Mouse (Mus musculus) olfactory bulb, adult 2 months (tissue): ENCODE measurements around the gene Gpsm3. TPM values are rescaled to one million over a fixed set of nuclear protein-coding genes. Genes with fewer than 3 reads are reported as not detected.

ENCODE experiments used
- H3K27ac ChIP-seq: fragments of 200-500 bp; 2 replicates; pipeline ENCODE4 v1.5.1; 2012; ENCODE audit warnings: low read depth, low read length; ENCODE audit not compliant: insufficient read depth
- H3K4me1 ChIP-seq: fragments of 200-500 bp; 2 replicates; pipeline ENCODE4 v1.6.1; 2012; ENCODE audit warnings: low read length; ENCODE audit not compliant: control insufficient read depth, insufficient read depth
- H3K4me3 ChIP-seq: fragments of 200-500 bp; 2 replicates; pipeline ENCODE4 v1.5.1; 2012; ENCODE audit warnings: mild to moderate bottlenecking, low read depth, low read length, moderate library complexity; ENCODE audit not compliant: insufficient read depth
- CTCF ChIP-seq: fragments of 200-500 bp; IDR thresholded peaks from 2 replicates; pipeline ENCODE4 v1.5.1; 2012; ENCODE audit warnings: low read depth, mild to moderate bottlenecking, low read length, moderate library complexity; ENCODE audit not compliant: insufficient read depth
- POLR2A ChIP-seq: fragments of 200-500 bp; IDR thresholded peaks from 2 replicates; pipeline ENCODE4 v1.6.1; 2012; ENCODE audit warnings: mild to moderate bottlenecking, low read depth, low read length, moderate library complexity; ENCODE audit not compliant: insufficient read depth
- WGBS: fragments of 180-500 bp; shearing (Covaris S2); methylation state at CpG from one replicate; pipeline ENCODE4 v1.1.7; 2018; 5-methylcytosine and 5-hydroxymethylcytosine counted together
- polyA plus RNA-seq: library from polyadenylated mRNA; stranded (reverse); fragments of >200 nt; gene quantifications from 2 replicates; pipeline ENCODE4 v1.2.4, GENCODE M21; 2012; ENCODE audit warnings: low replicate concordance; ENCODE audit not compliant: missing spikeins, insufficient read depth, insufficient read length

Gene Gpsm3
- polyA plus RNA-seq, 1 experiment, result not detected

DNA sequence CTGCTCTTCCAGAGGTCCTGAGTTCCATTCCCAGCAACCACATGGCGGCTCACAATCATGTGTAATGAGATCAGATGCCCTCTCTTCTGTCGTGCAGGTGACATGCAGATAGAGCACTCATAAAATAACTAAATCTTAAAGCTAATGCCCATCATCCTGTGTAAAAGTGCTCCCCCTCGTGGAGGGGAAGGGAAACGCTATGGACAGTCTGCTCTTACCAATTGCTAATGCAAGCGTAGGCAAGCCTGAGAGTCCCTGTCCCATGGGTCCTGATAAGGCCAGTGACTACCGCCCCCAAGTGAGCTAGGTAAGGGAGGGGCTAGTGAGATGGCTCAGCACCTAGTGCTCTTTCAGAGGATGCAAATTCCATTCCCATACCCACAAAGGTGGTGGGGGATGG lies 29.4 kb downstream of the Gpsm3 start:
- 21% methylated on average over 6 of the region's 6 CpGs for WGBS
- H3K27ac ChIP-seq, result no peak overlapping the region

DNA sequence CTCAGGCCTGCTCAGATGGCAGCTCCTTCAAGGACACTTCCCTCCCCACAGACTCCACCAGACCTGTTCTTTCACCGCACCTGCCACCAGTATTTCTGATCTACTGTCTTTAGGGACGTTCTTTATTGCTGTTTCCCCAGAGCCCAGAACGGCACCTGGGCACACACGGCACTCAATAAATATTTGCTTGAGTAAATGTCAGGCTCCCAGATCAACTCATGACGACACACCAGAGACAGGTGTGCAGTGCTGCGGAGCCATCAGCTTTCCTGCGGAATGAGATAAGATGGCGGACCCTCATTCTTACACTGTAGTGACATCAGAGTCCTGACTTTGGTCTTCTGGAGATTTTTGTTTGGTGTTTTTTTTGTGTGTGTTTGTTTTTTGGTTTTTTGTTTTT lies 31.4 kb downstream of the Gpsm3 start:
- H3K4me3 ChIP-seq, result no peak overlapping the region
- H3K4me1 ChIP-seq, result peaks cover 8% of the 10 kb centered on the region; the same call in 1 of the 2 replicates
- WGBS, result 93% methylated on average over 8 of the region's 8 CpGs
- TF ChIP-seq POLR2A, result no peak
- TF ChIP-seq CTCF, result no peak
- H3K27ac ChIP-seq, result no peak overlapping the region

More for the DNA sequence above, 29.4 kb downstream of the Gpsm3 start:
- Histone ChIP-seq H3K4me1 (peaks cover 14% of the 10 kb centered on the region), H3K4me3 (no peak overlapping the region)
- no peak for TF ChIP-seq CTCF
- TF ChIP-seq POLR2A, result no peak

DNA sequence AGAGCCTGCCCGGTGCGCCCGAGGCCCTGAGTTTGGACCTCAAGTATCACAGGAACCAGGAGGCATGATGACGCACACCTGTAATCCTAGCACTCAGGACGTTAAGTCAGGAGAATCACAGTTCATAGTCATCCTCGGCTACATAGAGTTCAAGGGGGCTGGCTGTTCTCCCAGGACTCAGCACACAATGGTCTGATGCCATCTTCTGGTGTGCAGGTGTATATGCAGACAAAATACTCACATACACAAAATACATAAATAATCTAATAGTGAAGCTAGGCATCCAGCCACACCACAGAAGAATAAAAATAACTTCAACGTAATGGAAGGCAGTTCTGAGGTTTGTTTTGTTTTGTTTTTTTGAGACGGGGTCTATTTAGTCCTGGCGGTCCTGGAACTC lies 33.6 kb downstream of the Gpsm3 start:
- Histone ChIP-seq H3K4me1 (peaks cover 17% of the 10 kb centered on the region), H3K4me3 (no peak overlapping the region), H3K27ac (no peak overlapping the region)
- no peak for TF ChIP-seq CTCF
- no peak for TF ChIP-seq POLR2A
- WGBS, result 77% methylated on average over 9 of the region's 9 CpGs

DNA sequence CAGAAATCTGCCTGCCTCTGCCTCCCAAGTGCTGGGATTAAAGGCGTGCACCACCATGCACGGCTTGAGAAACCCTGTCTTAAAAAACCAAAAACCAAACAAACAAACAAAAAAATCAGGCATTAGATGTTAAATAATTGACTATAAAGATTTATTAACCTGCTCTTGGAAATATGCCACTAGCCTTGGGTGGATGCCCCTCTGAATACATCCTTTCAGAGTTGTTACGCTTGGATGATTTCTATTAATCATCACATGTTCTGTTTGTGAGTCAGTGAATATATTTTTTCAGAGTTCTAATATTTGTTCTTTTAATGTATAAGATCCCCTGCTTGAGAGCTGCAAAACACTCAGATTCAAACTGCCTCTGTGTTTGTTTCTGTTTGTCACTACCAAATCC lies 35.4 kb downstream of the Gpsm3 start:
- TF ChIP-seq POLR2A (no peak), CTCF (no peak)
- Histone ChIP-seq H3K4me3 (no peak overlapping the region), H3K27ac (no peak overlapping the region), H3K4me1 (peaks cover 20% of the 10 kb centered on the region)
- WGBS, result 95% methylated on average over 3 of the region's 3 CpGs

DNA sequence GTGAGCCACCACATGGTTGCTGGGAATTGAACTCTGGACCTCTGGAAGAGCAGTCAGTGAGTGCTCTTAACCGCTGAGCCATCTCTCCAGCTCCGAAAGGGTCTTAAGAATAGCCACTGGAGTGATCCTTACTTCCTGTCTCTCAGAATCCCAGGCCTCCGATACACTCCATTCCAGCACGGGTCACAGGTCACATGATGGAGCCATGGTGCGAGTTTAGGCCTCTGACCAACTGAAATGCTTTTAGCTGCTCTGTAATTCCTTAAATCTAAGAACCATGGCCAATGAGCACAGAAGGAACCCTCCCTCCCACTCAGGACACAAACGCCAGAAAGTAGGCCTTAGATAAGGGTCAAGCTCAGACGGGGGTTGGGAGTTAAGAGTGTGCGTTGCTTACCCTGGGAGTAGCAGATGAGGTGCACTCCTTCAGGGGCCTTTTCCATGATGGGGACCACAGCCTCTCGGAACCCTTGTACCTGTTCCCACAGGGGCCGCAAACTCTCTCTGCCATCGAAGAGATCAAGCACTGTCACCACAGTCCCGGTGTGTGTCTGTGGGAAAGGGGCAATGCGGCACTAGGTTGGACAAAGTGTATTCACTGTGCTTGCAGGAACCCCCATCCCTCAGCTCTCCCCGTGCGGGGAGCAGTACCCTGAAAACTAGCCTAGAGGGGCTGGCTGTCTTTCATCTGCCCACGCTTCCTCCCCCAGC lies 36.6 kb downstream of the Gpsm3 start:
- Histone ChIP-seq H3K4me1 (peaks cover 24% of the 10 kb centered on the region), H3K27ac (peak overlapping the region; percentile 89; the same call in 1 of the 2 replicates), H3K4me3 (peak overlapping the region; percentile 89)
- WGBS, result 43% methylated on average over 16 of the region's 16 CpGs
- TF ChIP-seq CTCF (no peak), POLR2A (no peak)

DNA sequence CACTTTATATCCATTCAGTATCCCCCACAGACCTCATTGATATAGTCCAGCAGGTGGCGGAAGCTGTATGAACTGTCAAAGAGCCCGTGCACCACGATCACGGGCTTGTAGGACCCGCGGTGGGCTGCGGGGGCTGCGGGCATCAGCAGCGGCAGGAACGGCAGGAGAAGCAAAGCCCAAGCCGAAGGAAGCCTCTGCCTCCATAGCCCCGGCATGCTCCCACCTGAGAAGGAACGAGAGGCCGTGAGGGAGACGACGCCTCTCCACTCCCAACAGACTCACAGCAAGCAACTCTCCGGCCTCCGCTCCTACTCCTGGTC lies 37.1 kb downstream of the Gpsm3 start:
- Histone ChIP-seq H3K27ac (peak overlapping the region; percentile 89), H3K4me1 (peaks cover 29% of the 10 kb centered on the region), H3K4me3 (peak overlapping the region; percentile 89)
- TF ChIP-seq POLR2A, result no peak
- TF ChIP-seq CTCF, result 0 out of 2 replicates have a peak, but pooled peaks have one; percentile 3
- WGBS, result 0% methylated on average over 18 of the region's 18 CpGs

DNA sequence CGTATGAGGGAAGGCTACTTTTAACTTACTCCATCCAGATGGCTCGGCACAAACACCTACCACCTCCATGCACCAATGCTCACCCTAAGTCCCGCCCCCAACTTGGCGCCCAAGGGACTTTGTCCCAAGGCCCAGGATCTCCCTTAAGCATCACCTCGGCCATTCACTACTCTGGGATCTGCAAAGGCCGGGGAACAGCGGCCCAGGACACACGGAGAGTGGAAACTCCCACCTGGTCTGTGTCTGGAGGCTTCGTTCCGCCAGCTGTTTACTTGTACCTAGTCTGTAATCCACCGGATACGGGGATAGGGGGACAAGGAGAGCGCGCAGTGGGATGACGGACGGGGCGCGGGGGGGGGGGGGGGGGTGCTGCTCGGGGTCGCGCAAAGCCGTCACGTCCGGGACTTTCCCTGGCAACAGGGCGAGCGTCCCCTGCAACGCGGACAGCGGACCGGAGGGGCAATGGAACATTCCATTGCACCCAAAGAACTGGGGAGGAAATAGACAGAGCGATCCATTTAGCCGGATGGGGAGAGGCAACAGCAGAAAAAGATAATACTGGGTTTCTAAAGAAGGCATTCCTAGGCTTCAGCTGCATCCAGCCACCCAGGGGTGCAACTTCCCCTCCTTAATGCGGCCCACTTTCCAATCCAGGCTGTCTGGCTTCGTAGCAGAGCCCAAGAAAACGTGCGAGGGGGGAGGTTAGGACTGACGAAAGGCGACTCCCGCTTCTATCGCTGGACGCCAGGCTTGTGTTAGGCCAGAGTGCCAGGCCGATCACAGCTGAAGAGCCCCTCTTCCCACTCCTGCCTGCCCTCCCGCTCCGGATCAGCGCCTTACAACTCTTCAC lies 37.7 kb downstream of the Gpsm3 start:
- under 1% methylated on average over 45 of the region's 45 CpGs for WGBS
- TF ChIP-seq POLR2A, result no peak; the same call in none of the 2 replicates
- 0 out of 2 replicates have a peak, but pooled peaks have one; percentile 2 for TF ChIP-seq CTCF

DNA sequence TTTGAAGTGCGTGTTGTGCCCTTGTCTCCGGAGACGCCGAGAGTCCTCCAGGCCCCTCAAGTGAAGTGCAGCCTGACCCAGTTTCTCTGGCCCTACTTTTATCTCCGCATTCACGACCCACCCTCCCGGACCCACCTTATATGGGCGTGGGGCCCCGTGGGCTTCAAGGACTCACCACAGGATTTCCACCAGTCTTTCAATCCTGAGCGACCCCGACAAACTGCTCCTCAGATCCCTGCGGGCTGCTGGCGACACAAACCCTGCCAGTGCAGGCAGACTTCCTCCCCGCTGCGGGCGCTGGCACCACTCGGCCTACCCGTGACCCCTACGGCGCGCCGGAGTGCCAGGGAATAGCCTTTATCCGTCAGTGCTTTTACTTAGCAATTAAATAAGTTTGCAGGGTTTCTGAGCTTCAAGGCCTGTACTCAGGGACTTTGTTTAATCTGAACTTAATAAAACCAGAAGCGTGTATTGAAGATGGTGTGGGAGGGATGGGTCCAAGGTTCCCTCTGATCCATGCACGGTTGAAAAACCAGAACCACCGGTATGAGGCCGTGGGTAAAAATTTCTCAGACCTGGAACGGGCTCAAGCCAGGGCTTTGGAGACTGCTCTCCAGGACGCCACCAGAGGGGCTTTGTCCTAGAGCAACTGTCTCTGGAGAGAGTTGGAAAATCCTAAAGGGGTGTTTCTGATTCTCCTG lies 38.5 kb downstream of the Gpsm3 start, which contains the start of gene Ppt2:
TSS of gene Ppt2 (minus strand) at position 568 of the 701 bp plus-strand sequence.
- TF ChIP-seq POLR2A (no peak), CTCF (no peak)
- Histone ChIP-seq H3K27ac (peak within 1 kb of the TSS; percentile 99), H3K4me3 (peak within 1 kb of the TSS; percentile 89), H3K4me1 (peaks cover 38% of the 10 kb centered on the region)
- WGBS, result 1% methylated on average over 29 of the region's 29 CpGs

More for the DNA sequence above, 37.7 kb downstream of the Gpsm3 start:
- Histone ChIP-seq H3K27ac (peak overlapping the region; percentile 99), H3K4me1 (peaks cover 34% of the 10 kb centered on the region), H3K4me3 (peak overlapping the region; percentile 89)

DNA sequence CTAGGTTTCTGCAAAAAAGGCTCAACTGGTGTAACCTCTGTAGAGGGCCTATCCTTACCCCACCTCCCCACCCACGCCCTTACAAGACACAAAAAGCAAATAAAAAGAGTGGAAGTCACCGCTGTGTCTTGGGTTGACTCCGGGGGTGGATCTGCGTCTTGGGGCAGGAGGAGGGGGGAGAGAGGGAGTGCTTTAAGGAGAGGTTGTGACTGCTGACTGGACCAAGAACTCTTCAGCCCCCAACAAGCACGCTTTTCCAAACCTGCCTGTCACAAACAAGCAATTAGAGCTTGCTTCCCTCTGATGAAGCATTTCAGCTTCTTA lies 39.0 kb downstream of the Gpsm3 start:
- Histone ChIP-seq H3K4me1 (peaks cover 42% of the 10 kb centered on the region), H3K27ac (peak overlapping the region; percentile 99), H3K4me3 (peak overlapping the region; percentile 89)
- TF ChIP-seq CTCF (no peak), POLR2A (no peak)
- WGBS, result 11% methylated on average over 5 of the region's 5 CpGs
